Mouse (Mus musculus): ENCODE data around the gene Cmtm8.

GRCm38 (mm10) chr9:114789557-114789956, 54.4 kb downstream of the Cmtm8 start:
- TF ChIP-seq CTCF (IDR thresholded peaks at IDR 0.05; ENCODE audit: borderline replicate concordance, extremely low read depth, insufficient read depth, insufficient read length) (no peak), POLR2A (IDR thresholded peaks at IDR 0.05; ENCODE audit: borderline replicate concordance, extremely low read depth, insufficient read depth, insufficient read length, poor library complexity, severe bottlenecking) (no peak)
